Mouse (Mus musculus): ENCODE data around the gene Sgip1. TPM values are rescaled to one million over a fixed set of nuclear protein-coding genes. Genes with fewer than 3 reads are reported as not detected.

Gene Sgip1
- polyA plus RNA-seq, 1 experiment: 0.10 TPM

DNA sequence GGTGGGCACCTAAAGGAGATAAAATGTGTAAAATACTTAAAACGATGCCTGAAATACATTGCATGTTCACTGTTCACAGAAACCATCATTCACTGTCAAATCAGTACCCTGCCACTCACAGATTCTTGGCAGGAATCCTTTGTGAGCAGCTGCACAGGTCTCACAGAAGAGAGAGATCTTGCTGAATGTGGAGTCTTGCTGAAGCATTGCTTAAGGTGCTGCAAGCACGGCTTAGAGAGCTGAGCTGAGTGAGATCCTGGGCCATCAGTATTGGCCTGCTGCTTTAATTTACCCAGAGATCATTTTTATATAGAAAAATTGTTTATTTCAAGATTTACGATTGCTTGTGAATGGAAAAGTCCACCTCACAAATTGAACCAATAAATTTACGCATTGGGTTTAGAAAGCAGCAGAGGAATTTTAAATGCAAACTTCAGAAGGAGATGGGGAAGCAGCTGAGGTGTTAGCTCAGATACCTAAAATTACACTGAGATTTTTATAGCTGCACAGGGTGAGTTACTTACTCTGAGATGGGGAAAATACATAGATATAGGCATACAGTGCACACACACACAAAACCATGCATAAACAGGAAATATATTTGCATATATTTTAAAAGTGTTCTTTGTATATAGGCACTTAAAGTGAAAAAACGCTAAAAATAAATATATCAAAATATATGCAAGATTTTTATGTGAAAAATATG, 23.8 kb upstream of the Sgip1 start:
- Histone ChIP-seq H3K27me3 (ENCODE audit: control insufficient read depth, insufficient read depth, insufficient read length) (no peaks in the 10 kb centered on the region), H3ac (ENCODE audit: control insufficient read depth, insufficient read length) (no peak overlapping the region), H3K4me3 (no peak overlapping the region), H3K79me2 (ENCODE audit: control insufficient read depth, insufficient read depth) (no peaks in the 10 kb centered on the region), H3K36me3 (ENCODE audit: control insufficient read depth, insufficient read depth) (no peaks in the 10 kb centered on the region), H3K4me2 (ENCODE audit: low read depth) (no peak overlapping the region)
- TF ChIP-seq POLR2AphosphoS2 (IDR thresholded peaks at IDR 0.05; ENCODE audit: insufficient read length, low read depth) (no peak), E2F4 (IDR thresholded peaks at IDR 0.05; ENCODE audit: insufficient read depth) (no peak), TCF3 (IDR thresholded peaks at IDR 0.05; ENCODE audit: insufficient read length, low read depth) (no peak), REST (IDR thresholded peaks at IDR 0.05; ENCODE audit: insufficient read depth, insufficient read length) (no peak), MYOD1 (IDR thresholded peaks at IDR 0.05; ENCODE audit: control insufficient read depth in 1 of 3, insufficient read length in 2 of 3, low read depth in 2 of 3) (no peak), POLR2A (IDR thresholded peaks at IDR 0.05; ENCODE audit: insufficient read length, low read depth) (no peak), TCF12 (IDR thresholded peaks at IDR 0.05; ENCODE audit: insufficient read depth, poor library complexity, severe bottlenecking) (no peak), MAX (IDR thresholded peaks at IDR 0.05; ENCODE audit: low read depth) (no peak), SRF (IDR thresholded peaks at IDR 0.05; ENCODE audit: control insufficient read depth, insufficient read length, low read depth) (no peak), USF1 (IDR thresholded peaks at IDR 0.05; ENCODE audit: low read depth) (no peak), MYOG (IDR thresholded peaks at IDR 0.05; ENCODE audit: control insufficient read depth in 1 of 3, insufficient read depth in 1 of 3, insufficient read length in 2 of 3, low read depth in 2 of 3) (no peak), CEBPB (IDR thresholded peaks at IDR 0.05; ENCODE audit: insufficient read depth, poor library complexity, severe bottlenecking) (no peak)

DNA sequence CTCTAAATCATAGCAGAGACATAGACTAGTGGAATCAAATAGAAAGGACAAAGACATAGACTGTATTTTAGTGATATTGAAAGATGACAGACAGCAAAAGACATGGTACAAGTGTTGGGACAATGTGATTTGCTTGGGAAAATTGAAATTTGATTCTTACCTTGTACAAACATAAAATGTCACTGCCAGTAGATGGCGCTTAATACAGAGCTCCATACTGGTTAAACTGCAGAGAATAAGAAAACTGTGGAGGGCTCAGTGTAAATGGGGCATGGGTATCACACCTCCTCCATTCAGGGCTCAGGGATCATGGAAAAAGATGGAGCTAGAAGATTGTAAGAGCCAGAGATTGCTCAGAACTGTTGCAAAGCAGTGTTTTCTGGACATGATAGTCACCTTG, 21.6 kb upstream of the Sgip1 start:
- TF ChIP-seq TCF3 (IDR thresholded peaks at IDR 0.05; ENCODE audit: insufficient read length, low read depth): no peak
- TF ChIP-seq MYOD1 (IDR thresholded peaks at IDR 0.05; ENCODE audit: control insufficient read depth in 1 of 3, insufficient read length in 2 of 3, low read depth in 2 of 3): no peak
- no peak for TF ChIP-seq MYOG (IDR thresholded peaks at IDR 0.05; ENCODE audit: control insufficient read depth in 1 of 3, insufficient read depth in 1 of 3, insufficient read length in 2 of 3, low read depth in 2 of 3)
- no peak for TF ChIP-seq CEBPB (IDR thresholded peaks at IDR 0.05; ENCODE audit: insufficient read depth, poor library complexity, severe bottlenecking)
- no peak for TF ChIP-seq E2F4 (IDR thresholded peaks at IDR 0.05; ENCODE audit: insufficient read depth)
- TF ChIP-seq USF1 (IDR thresholded peaks at IDR 0.05; ENCODE audit: low read depth): no peak
- no peak for TF ChIP-seq POLR2A (IDR thresholded peaks at IDR 0.05; ENCODE audit: insufficient read length, low read depth)
- no peak for TF ChIP-seq MAX (IDR thresholded peaks at IDR 0.05; ENCODE audit: low read depth)
- TF ChIP-seq TCF12 (IDR thresholded peaks at IDR 0.05; ENCODE audit: insufficient read depth, poor library complexity, severe bottlenecking): no peak
- TF ChIP-seq POLR2AphosphoS2 (IDR thresholded peaks at IDR 0.05; ENCODE audit: insufficient read length, low read depth): no peak
- no peak for TF ChIP-seq SRF (IDR thresholded peaks at IDR 0.05; ENCODE audit: control insufficient read depth, insufficient read length, low read depth)
- TF ChIP-seq REST (IDR thresholded peaks at IDR 0.05; ENCODE audit: insufficient read depth, insufficient read length): no peak

DNA sequence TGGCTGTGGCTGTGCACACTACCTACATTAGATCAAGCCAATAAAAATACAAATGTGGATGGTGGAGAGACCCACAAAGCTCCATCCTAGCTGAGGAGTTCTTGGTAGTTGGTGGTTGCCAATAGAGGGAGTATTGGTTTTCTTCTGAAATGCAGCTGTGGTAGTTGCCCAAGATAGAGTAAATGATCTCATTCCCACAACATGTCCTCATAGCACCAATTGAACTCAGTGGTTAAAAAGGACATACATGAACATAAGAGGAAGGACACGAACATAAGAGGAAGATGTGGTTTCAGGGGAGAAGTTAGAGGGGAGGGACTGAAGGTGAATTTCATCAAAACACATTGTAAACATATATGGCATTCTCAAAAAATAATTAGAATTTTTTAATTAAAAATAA, 21.1 kb upstream of the Sgip1 start:
- no peak for TF ChIP-seq MAX (IDR thresholded peaks at IDR 0.05; ENCODE audit: low read depth)
- no peak for TF ChIP-seq USF1 (IDR thresholded peaks at IDR 0.05; ENCODE audit: low read depth)
- no peak for TF ChIP-seq TCF3 (IDR thresholded peaks at IDR 0.05; ENCODE audit: insufficient read length, low read depth)
- TF ChIP-seq SRF (IDR thresholded peaks at IDR 0.05; ENCODE audit: control insufficient read depth, insufficient read length, low read depth): no peak
- TF ChIP-seq E2F4 (IDR thresholded peaks at IDR 0.05; ENCODE audit: insufficient read depth): no peak
- no peak for TF ChIP-seq CEBPB (IDR thresholded peaks at IDR 0.05; ENCODE audit: insufficient read depth, poor library complexity, severe bottlenecking)
- no peak for TF ChIP-seq POLR2AphosphoS2 (IDR thresholded peaks at IDR 0.05; ENCODE audit: insufficient read length, low read depth)
- no peak for TF ChIP-seq POLR2A (IDR thresholded peaks at IDR 0.05; ENCODE audit: insufficient read length, low read depth)
- no peak for TF ChIP-seq MYOD1 (IDR thresholded peaks at IDR 0.05; ENCODE audit: control insufficient read depth in 1 of 3, insufficient read length in 2 of 3, low read depth in 2 of 3)
- no peak for TF ChIP-seq REST (IDR thresholded peaks at IDR 0.05; ENCODE audit: insufficient read depth, insufficient read length)
- TF ChIP-seq TCF12 (IDR thresholded peaks at IDR 0.05; ENCODE audit: insufficient read depth, poor library complexity, severe bottlenecking): no peak
- TF ChIP-seq MYOG (IDR thresholded peaks at IDR 0.05; ENCODE audit: control insufficient read depth in 1 of 3, insufficient read depth in 1 of 3, insufficient read length in 2 of 3, low read depth in 2 of 3): no peak
- H3K4me3 ChIP-seq: no peak overlapping the region
- H3K27me3 ChIP-seq (ENCODE audit: control insufficient read depth, insufficient read depth, insufficient read length): no peaks in the 10 kb centered on the region
- no peak overlapping the region for H3K4me2 ChIP-seq (ENCODE audit: low read depth)
- no peaks in the 10 kb centered on the region for H3K36me3 ChIP-seq (ENCODE audit: control insufficient read depth, insufficient read depth)
- H3K79me2 ChIP-seq (ENCODE audit: control insufficient read depth, insufficient read depth): no peaks in the 10 kb centered on the region
- H3ac ChIP-seq (ENCODE audit: control insufficient read depth, insufficient read length): no peak overlapping the region

More for the DNA sequence above, 21.6 kb upstream of the Sgip1 start:
- H3K4me3 ChIP-seq: no peak overlapping the region
- no peak overlapping the region for H3ac ChIP-seq (ENCODE audit: control insufficient read depth, insufficient read length)
- no peak overlapping the region for H3K4me2 ChIP-seq (ENCODE audit: low read depth)
- H3K36me3 ChIP-seq (ENCODE audit: control insufficient read depth, insufficient read depth): no peaks in the 10 kb centered on the region
- no peaks in the 10 kb centered on the region for H3K79me2 ChIP-seq (ENCODE audit: control insufficient read depth, insufficient read depth)
- H3K27me3 ChIP-seq (ENCODE audit: control insufficient read depth, insufficient read depth, insufficient read length): no peaks in the 10 kb centered on the region

DNA sequence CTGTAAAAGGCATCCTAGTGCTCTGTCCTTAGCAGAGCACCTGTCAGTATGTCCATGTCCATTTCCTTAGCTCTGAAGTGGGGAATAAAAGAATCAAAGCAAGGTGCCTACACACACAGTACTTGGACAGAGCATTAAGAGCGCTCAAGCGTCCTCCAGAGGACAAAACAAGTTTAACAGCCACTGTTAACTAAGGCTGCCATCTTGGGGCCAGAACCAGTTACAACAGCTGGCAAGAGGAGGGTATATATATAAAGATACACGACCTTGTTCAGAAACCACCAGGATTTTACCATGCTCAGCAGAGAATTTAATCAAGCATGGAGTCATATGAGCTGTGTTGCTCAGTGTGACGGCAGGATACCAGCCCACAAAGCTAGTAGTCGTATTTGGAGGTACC, 16.7 kb upstream of the Sgip1 start:
- Histone ChIP-seq H3ac (ENCODE audit: control insufficient read depth, insufficient read length) (no peak overlapping the region), H3K4me3 (no peak overlapping the region), H3K4me2 (ENCODE audit: low read depth) (no peak overlapping the region), H3K79me2 (ENCODE audit: control insufficient read depth, insufficient read depth) (no peaks in the 10 kb centered on the region), H3K36me3 (ENCODE audit: control insufficient read depth, insufficient read depth) (no peaks in the 10 kb centered on the region), H3K27me3 (ENCODE audit: control insufficient read depth, insufficient read depth, insufficient read length) (no peaks in the 10 kb centered on the region)
- no peak for TF ChIP-seq MYOD1 (IDR thresholded peaks at IDR 0.05; ENCODE audit: control insufficient read depth in 1 of 3, insufficient read length in 2 of 3, low read depth in 2 of 3)
- no peak for TF ChIP-seq POLR2AphosphoS2 (IDR thresholded peaks at IDR 0.05; ENCODE audit: insufficient read length, low read depth)
- no peak for TF ChIP-seq SRF (IDR thresholded peaks at IDR 0.05; ENCODE audit: control insufficient read depth, insufficient read length, low read depth)
- TF ChIP-seq TCF3 (IDR thresholded peaks at IDR 0.05; ENCODE audit: insufficient read length, low read depth): no peak
- TF ChIP-seq REST (IDR thresholded peaks at IDR 0.05; ENCODE audit: insufficient read depth, insufficient read length): no peak
- no peak for TF ChIP-seq MAX (IDR thresholded peaks at IDR 0.05; ENCODE audit: low read depth)
- TF ChIP-seq CEBPB (IDR thresholded peaks at IDR 0.05; ENCODE audit: insufficient read depth, poor library complexity, severe bottlenecking): no peak
- TF ChIP-seq E2F4 (IDR thresholded peaks at IDR 0.05; ENCODE audit: insufficient read depth): no peak
- no peak for TF ChIP-seq USF1 (IDR thresholded peaks at IDR 0.05; ENCODE audit: low read depth)
- TF ChIP-seq TCF12 (IDR thresholded peaks at IDR 0.05; ENCODE audit: insufficient read depth, poor library complexity, severe bottlenecking): no peak
- no peak for TF ChIP-seq MYOG (IDR thresholded peaks at IDR 0.05; ENCODE audit: control insufficient read depth in 1 of 3, insufficient read depth in 1 of 3, insufficient read length in 2 of 3, low read depth in 2 of 3)
- no peak for TF ChIP-seq POLR2A (IDR thresholded peaks at IDR 0.05; ENCODE audit: insufficient read length, low read depth)

Data from myocyte (in vitro differentiated cells).